Mouse (Mus musculus) cerebellum, adult 11 months (tissue): Measurements from ENCODE around the gene Cyp11a1.

Experiments
- DNase-seq: peaks from one replicate; pipeline ENCODE4 v3.0.0; 2022

Cyp11a1 gene

GRCm38 (mm10) chr9:58009588-58009987 is 3.4 kb downstream of the Cyp11a1 start:
- no peak for DNase-seq

- no peak for DNase-seq
These were observed 4.8 kb downstream of the Cyp11a1 start for GRCm38 (mm10) chr9:58011027-58011426.

- no peak for DNase-seq
These were observed 5.3 kb downstream of the Cyp11a1 start for GRCm38 (mm10) chr9:58011552-58011951.

- no peak for DNase-seq
These were observed 6.3 kb downstream of the Cyp11a1 start for GRCm38 (mm10) chr9:58012486-58012885.

- no peak for DNase-seq
These were observed 6.7 kb downstream of the Cyp11a1 start for GRCm38 (mm10) chr9:58012935-58013334.

GRCm38 (mm10) chr9:58014393-58015160 is 8.4 kb downstream of the Cyp11a1 start:
- DNase-seq, result no peak

- DNase-seq, result no peak
These were observed 9.6 kb downstream of the Cyp11a1 start for GRCm38 (mm10) chr9:58015856-58016255.

- DNase-seq, result no peak
These were observed 10.8 kb downstream of the Cyp11a1 start for GRCm38 (mm10) chr9:58016962-58017361.

- DNase-seq, result no peak
These were observed 12.2 kb downstream of the Cyp11a1 start for GRCm38 (mm10) chr9:58018385-58018784.

GRCm38 (mm10) chr9:58025995-58026394 is 19.8 kb downstream of the Cyp11a1 start:
- DNase-seq, result no peak

- no peak for DNase-seq
These were observed 21.4 kb downstream of the Cyp11a1 start for GRCm38 (mm10) chr9:58027426-58028180.

GRCm38 (mm10) chr9:58028841-58029240 is 22.6 kb downstream of the Cyp11a1 start:
- DNase-seq, result no peak

GRCm38 (mm10) chr9:58029635-58030034 is 23.4 kb downstream of the Cyp11a1 start:
- DNase-seq, result no peak

GRCm38 (mm10) chr9:58031895-58032294 is 25.7 kb downstream of the Cyp11a1 start:
- DNase-seq, result no peak

- no peak for DNase-seq
These were observed 29.3 kb downstream of the Cyp11a1 start for GRCm38 (mm10) chr9:58035519-58035918.

- no peak for DNase-seq
These were observed 29.9 kb downstream of the Cyp11a1 start for GRCm38 (mm10) chr9:58035951-58036698.

- no peak for DNase-seq
These were observed 30.8 kb downstream of the Cyp11a1 start for GRCm38 (mm10) chr9:58036961-58037360.

- peak; percentile 72 for DNase-seq
These were observed 32.4 kb downstream of the Cyp11a1 start for GRCm38 (mm10) chr9:58038500-58039168.

- DNase-seq, result no peak
These were observed 34.8 kb downstream of the Cyp11a1 start for GRCm38 (mm10) chr9:58040977-58041376.

GRCm38 (mm10) chr9:58042391-58042790 is 36.2 kb downstream of the Cyp11a1 start:
- no peak for DNase-seq

GRCm38 (mm10) chr9:58043496-58044017 is 37.3 kb downstream of the Cyp11a1 start:
- DNase-seq, result no peak

GRCm38 (mm10) chr9:58044828-58045227 is 38.6 kb downstream of the Cyp11a1 start:
- DNase-seq, result no peak

- no peak for DNase-seq
These were observed 39.4 kb downstream of the Cyp11a1 start for GRCm38 (mm10) chr9:58045646-58046045.
